Mouse (Mus musculus) heart, adult 18-20 months (tissue): Measurements from ENCODE around the gene Eif2ak4. TPM values are rescaled to one million over a fixed set of nuclear protein-coding genes. Genes with fewer than 3 reads are reported as not detected.

Experiments used
- DNase-seq, 2 experiments: peaks; one replicate each; pipeline ENCODE4 v3.0.0; 2021 to 2022; ENCODE audit warnings: mixed read lengths in 1 of 2
- total RNA-seq, 2 experiments: library from RNA; stranded (reverse); gene quantifications; 2 replicates each; pipeline ENCODE4 v1.2.3; 2021

The Eif2ak4 gene
- total RNA-seq, 2 experiments from 2014 or later: 5.1 to 7.3 TPM

- no peak for DNase-seq
Observed at GRCm38 (mm10) chr2:118509688-118510446, 121.4 kb downstream of the Eif2ak4 start.

GRCm38 (mm10) chr2:118510447-118511310 is 122.3 kb downstream of the Eif2ak4 start:
- DNase-seq: peak; percentile 90 to 93

- peak; percentile 63 to 69 for DNase-seq
Observed at GRCm38 (mm10) chr2:118511779-118512417, 123.5 kb downstream of the Eif2ak4 start.

GRCm38 (mm10) chr2:118512418-118513377 is 124.3 kb downstream of the Eif2ak4 start:
- DNase-seq: peak in 1 of 2 experiments; percentile 67

- DNase-seq: peak; percentile 77 to 85
Observed at GRCm38 (mm10) chr2:118520042-118520933, 131.9 kb downstream of the Eif2ak4 start.

GRCm38 (mm10) chr2:118522265-118522664 is 133.8 kb downstream of the Eif2ak4 start:
- no peak for DNase-seq

- DNase-seq: no peak
Observed at GRCm38 (mm10) chr2:118523163-118523730, 134.8 kb downstream of the Eif2ak4 start.

- no peak for DNase-seq
Observed at GRCm38 (mm10) chr2:118524811-118525210, 136.4 kb downstream of the Eif2ak4 start.

Other genes with a start within 250 kb of the Eif2ak4 start
- not detected for gene Fsip1, start 131.7 kb upstream of the Eif2ak4 start, total RNA-seq
- under 1 TPM in 1 of 2 experiments, not detected in 1; 0.07 TPM for gene Gpr176, start 15.2 kb upstream of the Eif2ak4 start, total RNA-seq
- gene Srp14, start 91.1 kb downstream of the Eif2ak4 start, total RNA-seq: 100 to 1,000 TPM; 131 to 136 TPM
- 1 to 10 TPM; 5.2 to 5.4 TPM for gene Bmf, start 161.1 kb downstream of the Eif2ak4 start, total RNA-seq
- 1 to 10 TPM in 1 of 2 experiments, under 1 TPM in 1; 0.82 to 1.8 TPM for gene Bub1b, start 209.6 kb downstream of the Eif2ak4 start, total RNA-seq